Mouse (Mus musculus): Measurements from ENCODE around the gene Dvl1. TPM values are rescaled to one million over a fixed set of nuclear protein-coding genes. Genes with fewer than 3 reads are reported as not detected.

Gene Dvl1
- 49.9 and 68.5 TPM in 2 replicates for total RNA-seq (2023)

DNA sequence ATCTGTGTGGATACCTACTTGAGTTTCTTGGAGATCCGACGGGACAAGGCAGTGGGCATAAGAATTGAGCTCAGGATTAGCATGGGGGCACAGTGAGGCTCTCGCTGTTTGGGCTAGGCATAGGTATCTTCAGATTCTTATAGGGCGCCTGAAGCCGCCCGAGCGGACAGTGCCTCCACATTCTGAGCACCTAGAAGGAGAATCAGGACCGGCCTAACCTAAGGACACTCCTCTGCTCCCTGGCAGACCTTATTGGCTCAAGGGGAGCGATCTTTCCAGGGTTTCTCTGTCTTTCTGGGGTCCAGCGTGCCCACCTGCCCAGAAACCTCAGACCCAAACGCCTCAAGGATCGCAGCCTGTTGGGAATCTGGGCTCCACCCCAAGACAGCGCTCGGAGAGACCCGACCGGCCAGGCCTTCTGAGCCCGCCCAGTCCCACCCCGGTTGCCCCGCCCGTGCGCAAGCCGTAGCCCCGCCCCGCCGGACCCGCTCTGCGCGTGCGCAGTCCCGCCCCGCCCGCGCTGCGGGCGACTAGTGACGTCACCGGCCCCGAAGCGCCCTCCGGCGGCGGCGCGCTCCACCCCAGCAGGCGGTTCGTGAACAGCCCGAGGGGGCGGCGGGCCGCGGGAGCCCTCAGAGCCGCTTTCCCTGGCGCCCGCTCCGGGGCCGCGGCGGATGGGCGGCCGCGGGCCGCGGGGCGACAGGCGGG is at the start of gene Dvl1:
TSS of gene Dvl1 (plus strand) at position 532 of the 708 bp plus-strand sequence.

DNA sequence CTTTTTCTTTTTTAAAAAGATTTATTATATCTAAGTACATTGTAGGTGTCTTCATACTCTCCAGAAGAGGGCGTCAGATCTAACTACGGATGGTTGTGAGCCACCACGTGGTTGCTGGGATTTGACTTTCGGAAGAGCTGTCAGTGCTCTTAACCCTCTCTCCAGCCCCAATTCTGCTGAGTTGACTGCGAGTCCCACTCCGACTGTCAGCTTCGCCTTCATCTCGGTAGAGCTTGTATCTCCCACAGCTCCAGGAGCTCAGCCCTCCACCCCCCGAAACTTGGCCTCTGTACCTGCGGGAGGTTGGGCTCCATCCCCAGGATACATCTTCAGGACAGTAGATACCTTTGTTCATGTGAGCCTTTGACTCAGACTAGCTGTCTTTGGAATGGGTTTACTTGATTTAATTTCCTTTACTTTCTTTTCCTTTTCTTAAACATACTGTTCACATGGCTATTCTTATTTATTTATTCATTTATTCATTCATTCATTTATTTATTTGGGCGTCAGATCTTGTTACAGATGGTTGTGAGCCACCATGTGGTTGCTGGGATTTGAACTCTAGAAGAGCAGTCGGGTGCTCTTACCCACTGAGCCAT is 44.4 kb upstream of the Dvl1 start, which contains the start of gene Mrpl20:
TSS of gene Mrpl20 (plus strand) at position 138 of the 599 bp plus-strand sequence.

DNA sequence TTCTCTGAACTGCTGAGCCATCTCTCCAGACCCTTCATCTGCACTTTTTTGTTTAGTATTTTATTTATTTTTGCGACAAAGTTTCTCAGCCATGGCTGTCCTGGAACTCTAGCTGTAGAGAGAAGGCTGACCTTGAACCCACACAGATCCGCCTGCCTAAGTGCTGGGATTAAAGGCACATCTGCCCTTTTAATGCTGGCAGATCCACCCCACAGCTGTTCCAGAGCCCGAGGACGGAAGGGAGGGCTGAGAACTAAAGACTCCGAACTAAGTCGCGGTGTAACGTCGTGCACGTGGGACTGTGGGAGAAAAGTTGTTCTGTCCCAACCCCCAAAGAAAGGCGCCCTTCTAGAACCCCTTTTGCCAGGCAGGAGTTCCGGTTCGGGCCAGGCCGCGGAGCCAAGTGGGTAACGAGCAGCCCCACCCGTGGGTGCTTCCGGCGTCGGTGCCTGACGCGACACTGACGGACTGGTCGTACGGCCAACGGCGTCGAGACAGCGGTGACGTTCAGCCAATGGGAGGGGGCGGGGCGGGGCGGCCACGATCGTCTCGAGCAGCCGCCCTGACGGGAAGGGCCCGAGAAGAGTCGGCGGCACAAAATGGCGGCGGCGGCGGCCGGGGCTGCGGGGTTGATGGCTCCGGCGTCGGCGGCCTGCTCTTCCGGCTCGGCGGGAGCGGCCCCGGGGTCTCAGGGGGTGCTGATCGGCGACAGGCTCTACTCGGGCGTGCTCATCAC is 35.1 kb upstream of the Dvl1 start, which contains the start of gene Ccnl2:
TSS of gene Ccnl2 (plus strand) at position 561 of the 736 bp plus-strand sequence.

DNA sequence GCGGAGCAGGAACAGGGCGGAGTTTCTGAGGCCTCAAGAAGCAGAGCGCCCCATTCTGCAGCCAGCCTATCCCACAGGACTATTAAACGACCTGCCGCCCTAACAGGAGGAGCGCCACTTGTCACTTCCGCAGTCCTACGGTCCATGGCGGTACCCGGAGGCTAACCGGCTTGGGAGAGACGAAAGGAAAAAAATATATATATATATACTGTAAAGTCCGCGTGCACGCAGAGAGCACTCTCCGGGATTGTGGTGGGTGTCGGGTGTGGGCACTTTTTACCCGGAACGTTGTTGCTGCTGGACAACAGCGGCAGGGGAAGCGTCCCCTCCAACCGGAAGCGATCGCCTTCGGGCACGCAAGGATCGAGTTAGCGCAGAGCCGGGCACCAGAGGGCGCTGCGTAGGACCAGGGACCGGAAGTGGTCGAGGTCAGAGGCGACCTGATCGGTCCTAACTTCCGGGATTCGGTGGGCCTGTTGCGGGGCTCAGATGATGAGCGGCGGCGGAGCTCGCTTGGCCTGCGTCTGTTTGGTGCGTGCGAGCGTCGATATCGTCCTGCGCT is 15.9 kb upstream of the Dvl1 start, which contains the start of gene Aurkaip1:
TSS of gene Aurkaip1 (plus strand) at position 68 of the 562 bp plus-strand sequence.

DNA sequence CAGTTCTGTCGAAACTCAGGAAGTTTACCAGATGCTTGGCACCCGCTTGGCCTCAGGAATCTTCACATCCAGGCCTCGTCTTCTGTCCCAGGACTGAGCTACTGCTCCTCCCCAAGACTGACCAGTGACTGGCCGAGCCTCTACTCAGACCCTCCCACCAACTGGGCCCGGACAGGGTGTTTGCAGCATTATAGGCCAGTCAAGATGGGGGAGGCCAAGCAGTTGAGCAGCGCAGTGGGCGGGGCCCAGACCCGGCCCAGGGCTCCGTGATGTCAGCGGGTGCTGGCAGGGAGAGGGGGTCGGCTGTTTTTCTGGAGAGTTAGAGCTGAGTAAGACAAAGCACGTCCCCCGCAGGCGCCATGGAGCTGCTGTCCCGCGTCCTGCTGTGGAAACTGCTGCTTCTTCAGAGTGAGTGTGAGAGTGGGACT is 7.7 kb upstream of the Dvl1 start, which contains the start of gene Mxra8:
TSS of gene Mxra8 (plus strand) at position 198 of the 428 bp plus-strand sequence.

DNA sequence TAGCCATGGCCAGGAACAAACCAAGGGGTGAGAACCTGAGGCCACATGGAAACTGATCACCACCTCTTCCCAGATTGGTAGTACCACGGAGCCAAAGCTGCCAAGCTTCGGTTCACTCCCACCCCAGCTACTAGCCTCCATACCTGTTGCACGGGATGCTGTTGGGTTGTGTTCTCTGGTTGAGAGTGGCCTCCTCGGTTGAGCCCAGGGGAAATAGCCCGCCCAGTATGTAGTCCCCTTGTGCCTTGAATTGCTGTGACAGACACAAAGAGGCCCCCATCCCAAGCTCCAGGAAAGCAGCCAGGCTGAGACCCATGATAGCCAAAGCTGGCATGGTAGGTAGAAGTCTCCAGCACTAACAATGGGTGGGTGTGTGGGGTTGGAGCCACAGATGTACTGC is 15.8 kb downstream of the Dvl1 start, which contains the start of gene Tas1r3:
TSS of gene Tas1r3 (minus strand) at position 362 of the 400 bp plus-strand sequence.

DNA sequence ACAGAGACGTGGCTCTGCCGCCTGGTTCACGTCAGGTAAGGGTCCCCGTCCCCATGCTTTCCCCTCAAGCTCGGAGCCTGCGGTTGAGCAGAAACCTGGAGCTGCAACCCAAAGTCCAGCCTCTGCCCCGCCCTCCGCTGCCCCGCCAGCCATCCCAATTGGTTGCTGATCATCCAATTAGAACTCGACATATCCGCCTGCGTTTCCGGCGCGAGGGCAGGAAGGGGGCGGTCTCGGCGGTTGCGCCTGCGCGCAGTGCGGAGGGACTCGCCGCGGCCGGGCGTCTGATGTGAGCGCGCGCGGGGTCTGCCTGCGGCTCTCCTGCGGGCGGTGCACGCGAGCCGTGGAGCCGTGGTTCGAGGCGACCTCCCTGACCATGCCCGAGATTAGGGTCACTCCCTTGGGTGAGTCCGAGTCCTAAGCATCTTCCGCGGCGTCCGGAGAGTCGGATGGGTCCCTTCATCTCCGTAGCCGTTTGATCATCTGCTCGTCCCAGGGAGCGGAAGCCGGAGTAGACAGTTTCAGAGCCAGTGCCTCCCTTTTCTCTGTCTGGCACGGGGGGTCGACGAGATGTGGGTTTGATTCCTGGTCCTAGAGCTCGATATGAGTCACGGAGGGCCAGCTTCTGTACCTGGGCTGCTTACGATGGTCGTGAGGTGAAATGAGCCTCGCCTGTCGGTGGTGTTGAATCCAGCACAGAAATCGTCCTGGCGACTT is 22.3 kb downstream of the Dvl1 start, which contains the start of the genes Cptp and Ints11:
TSS of gene Cptp (minus strand) at position 124 of the 717 bp plus-strand sequence.
TSS of gene Ints11 (plus strand) at position 230 of the 717 bp plus-strand sequence.

DNA sequence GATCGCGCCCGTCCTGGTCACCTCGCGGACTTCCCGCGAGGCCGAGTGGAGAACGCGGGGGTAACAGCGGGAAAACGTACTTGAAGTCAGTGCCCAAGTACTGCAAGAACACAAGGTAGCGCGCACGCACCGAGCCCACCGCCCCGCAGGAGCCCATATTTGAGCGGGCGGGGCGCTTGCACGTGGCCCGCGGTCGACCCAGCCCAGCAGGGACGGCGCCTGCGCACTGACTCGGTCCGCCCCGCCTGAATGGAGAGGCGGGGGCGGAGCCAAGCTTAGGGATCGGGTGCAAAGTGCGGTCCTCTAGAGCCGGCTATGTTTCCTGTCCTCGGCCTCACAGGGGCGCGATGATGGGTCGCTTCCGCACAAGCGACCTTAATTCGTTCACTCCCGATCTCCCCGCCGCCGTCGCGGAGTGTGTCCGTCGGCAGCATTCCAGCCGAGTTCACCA is 44.4 kb downstream of the Dvl1 start, which contains the start of the genes Pusl1 and Acap3:
TSS of gene Pusl1 (minus strand) at position 231 of the 451 bp plus-strand sequence.
TSS of gene Acap3 (plus strand) at position 272 of the 451 bp plus-strand sequence.

Other genes starting within 250 kb of the Dvl1 start
- 13.1 and 16.4 TPM in 2 replicates for gene Slc35e2, start 246.0 kb upstream of the Dvl1 start, total RNA-seq (2023)
- gene Cdk11b, start 222.5 kb upstream of the Dvl1 start, total RNA-seq (2023) = 181 and 295 TPM in 2 replicates
- not detected in 2 replicates for gene Gm10563, start 202.0 kb upstream of the Dvl1 start, total RNA-seq (2023)
- gene Mmp23, start 194.0 kb upstream of the Dvl1 start, total RNA-seq (2023) = 0.34 and 1.3 TPM in 2 replicates
- 30.7 and 38.4 TPM in 2 replicates for gene Mib2, start 178.2 kb upstream of the Dvl1 start, total RNA-seq (2023)
- gene Fndc10, start 153.1 kb upstream of the Dvl1 start, total RNA-seq (2023) = 0.22 and 0.54 TPM in 2 replicates
- gene Ssu72, start 142.6 kb upstream of the Dvl1 start, total RNA-seq (2023) = 82.1 and 98.7 TPM in 2 replicates
- gene Tmem240, start 112.6 kb upstream of the Dvl1 start, total RNA-seq (2023) = 0.23 and 0.41 TPM in 2 replicates
- gene Atad3a, start 86.3 kb upstream of the Dvl1 start, total RNA-seq (2023) = 7.3 and 11.4 TPM in 2 replicates
- gene Vwa1, start 72.7 kb upstream of the Dvl1 start, total RNA-seq (2023) = not detected in 2 replicates
- gene Tmem88b, start 61.5 kb upstream of the Dvl1 start, total RNA-seq (2023) = not detected in 2 replicates
- gene Ankrd65, start 57.0 kb upstream of the Dvl1 start, total RNA-seq (2023) = not detected in 2 replicates
- gene Mrpl20, start 44.5 kb upstream of the Dvl1 start, total RNA-seq (2023) = 45.0 and 61.8 TPM in 2 replicates
- 162 and 225 TPM in 2 replicates for gene Ccnl2, start 34.9 kb upstream of the Dvl1 start, total RNA-seq (2023)
- 98.0 and 129 TPM in 2 replicates for gene Aurkaip1, start 16.1 kb upstream of the Dvl1 start, total RNA-seq (2023)
- 0.23 and 1.3 TPM in 2 replicates for gene Mxra8, start 7.7 kb upstream of the Dvl1 start, total RNA-seq (2023)
- gene Tas1r3, start 16.0 kb downstream of the Dvl1 start, total RNA-seq (2023) = 2.3 and 2.6 TPM in 2 replicates
- gene Cptp, start 22.0 kb downstream of the Dvl1 start, total RNA-seq (2023) = 20.5 and 22.6 TPM in 2 replicates
- gene Ints11, start 22.1 kb downstream of the Dvl1 start, total RNA-seq (2023) = 31.9 and 42.4 TPM in 2 replicates
- gene Pusl1, start 44.4 kb downstream of the Dvl1 start, total RNA-seq (2023) = 10.6 and 10.8 TPM in 2 replicates
- 55.0 and 80.6 TPM in 2 replicates for gene Acap3, start 44.4 kb downstream of the Dvl1 start, total RNA-seq (2023)
- 100 and 130 TPM in 2 replicates for gene Ube2j2, start 96.4 kb downstream of the Dvl1 start, total RNA-seq (2023)
- gene C1qtnf12, start 114.9 kb downstream of the Dvl1 start, total RNA-seq (2023) = 18.1 and 25.1 TPM in 2 replicates
- 1.6 and 1.9 TPM in 2 replicates for gene B3galt6, start 145.2 kb downstream of the Dvl1 start, total RNA-seq (2023)
- 101 and 115 TPM in 2 replicates for gene Sdf4, start 145.5 kb downstream of the Dvl1 start, total RNA-seq (2023)
- gene Tnfrsf4, start 166.4 kb downstream of the Dvl1 start, total RNA-seq (2023) = 1.5 and 2.1 TPM in 2 replicates
- gene Tnfrsf18, start 178.8 kb downstream of the Dvl1 start, total RNA-seq (2023) = 3.5 and 6.8 TPM in 2 replicates
- gene Ttll10, start 212.0 kb downstream of the Dvl1 start, total RNA-seq (2023) = not detected in 2 replicates

All from neutrophil, adult 65 days (primary cell).